Mouse (Mus musculus) left cerebral cortex, adult 2 months (tissue): Measurements from ENCODE around the gene Tcaim. TPM values are rescaled to one million over a fixed set of nuclear protein-coding genes. Genes with fewer than 3 reads are reported as not detected.
"Not testable (repeated sequence)": the region's sequence is repeated elsewhere in the genome, so short reads cannot be mapped to it uniquely, and the experiment has no call there.

Experiments
- DNase-seq, 2 experiments: peaks; one replicate each; pipeline ENCODE4 v3.0.0; 2021 to 2022; ENCODE audit warnings: low spot score in 2 of 2, mixed read lengths in 1 of 2; ENCODE audit errors: extremely low spot score in 1 of 2
- H3K27ac ChIP-seq: fragments of 200-600 bp; 2 replicates; pipeline ENCODE4 v1.8.1; 2022
- H3K4me3 ChIP-seq: fragments of 200-600 bp; 2 replicates; pipeline ENCODE4 v1.8.1; 2022
- CTCF ChIP-seq: fragments of 200-600 bp; IDR thresholded peaks from 2 replicates; pipeline ENCODE4 v1.8.1; 2022; ENCODE audit warnings: antibody characterized with exemption, mild to moderate bottlenecking, moderate library complexity
- intact Hi-C: fragments of 180-260 bp; cut with DNase I; formaldehyde crosslinking; loops from one replicate; pipeline ENCODE4 v1.15.1; 2025
- total RNA-seq, 2 experiments: library from RNA; stranded (reverse); gene quantifications; 2 replicates each; pipeline ENCODE4 v1.2.3; 2021

The Tcaim gene
- total RNA-seq, 2 experiments from 2014 or later: 17.4 to 17.8 TPM

GRCm38 (mm10) chr9:122823374-122824017, 18.2 kb downstream of the Tcaim start:
- DNase-seq: no peak
- H3K27ac ChIP-seq: no peak overlapping the region
- no peak overlapping the region for H3K4me3 ChIP-seq
- intact Hi-C loops: no loop called here
- no peak for TF ChIP-seq CTCF

DNA sequence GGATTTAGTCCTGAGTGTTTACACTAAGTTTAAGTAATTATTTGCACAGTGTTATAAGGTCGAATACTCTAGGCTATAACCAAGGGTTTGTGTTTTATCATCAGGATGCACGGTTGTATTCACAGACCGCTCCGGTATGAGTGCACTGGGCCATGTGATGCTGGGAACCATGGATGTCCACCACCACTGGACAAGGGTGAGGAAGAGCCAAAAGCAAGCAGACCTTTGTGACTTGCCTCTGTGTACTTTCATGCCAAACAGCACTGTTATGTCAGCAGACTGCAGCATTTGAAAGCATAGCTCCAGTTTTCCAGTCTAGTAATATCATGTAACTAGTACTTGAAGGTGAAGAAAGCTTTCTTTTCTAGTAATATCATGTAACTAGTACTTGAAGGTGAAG, 21.4 kb downstream of the Tcaim start:
- no peak for TF ChIP-seq CTCF
- no peak overlapping the region for H3K27ac ChIP-seq
- DNase-seq: no peak
- H3K4me3 ChIP-seq: no peak overlapping the region
- intact Hi-C loops: no loop called here

DNA sequence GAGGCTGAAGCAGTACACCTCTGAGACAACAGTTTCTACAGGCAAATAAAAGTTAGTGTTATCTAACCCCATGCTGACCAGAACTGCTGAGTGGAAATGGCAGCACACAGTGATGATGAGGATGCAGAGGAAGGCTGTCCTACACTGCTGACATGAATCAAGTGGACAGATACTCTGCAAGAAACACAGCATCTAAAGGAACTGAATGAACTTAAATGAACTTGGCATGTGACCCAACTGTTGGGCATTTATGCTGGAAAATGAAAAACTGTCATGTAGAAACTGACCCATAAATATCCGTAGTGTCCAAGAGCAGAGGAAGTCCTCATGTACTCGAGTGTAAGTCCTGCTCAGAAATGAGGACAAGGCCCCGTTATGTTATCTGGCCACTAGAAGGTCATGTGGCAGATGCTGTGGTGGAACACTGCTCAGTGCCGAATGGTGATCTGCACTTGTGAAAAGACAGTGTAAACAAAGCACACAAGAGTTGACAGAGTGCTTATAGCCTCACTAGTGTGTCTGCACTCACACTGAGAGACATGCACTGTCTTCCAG, 24.6 kb downstream of the Tcaim start:
- no peak for DNase-seq
- no peak for TF ChIP-seq CTCF
- no peak overlapping the region for H3K27ac ChIP-seq
- intact Hi-C loops: no loop called here
- H3K4me3 ChIP-seq: no peak overlapping the region

DNA sequence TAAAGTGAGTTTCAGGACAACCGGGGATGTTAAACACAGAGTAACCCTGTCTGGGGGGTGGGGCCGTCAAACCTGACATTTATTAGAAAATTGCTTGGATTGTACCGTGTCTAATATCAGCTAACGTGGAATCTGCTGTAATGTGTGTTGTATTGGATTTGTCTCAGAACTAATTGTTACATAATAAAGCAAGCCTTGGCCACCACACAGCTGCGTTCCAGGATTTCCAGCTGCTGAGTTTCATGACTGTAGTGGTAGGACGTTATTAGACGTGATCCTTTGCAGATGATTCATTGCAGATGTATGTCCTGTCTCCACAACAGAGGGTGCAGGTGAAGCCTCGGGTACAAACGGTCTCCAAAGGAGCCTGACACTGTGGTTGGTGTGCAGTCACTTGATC, 30.8 kb downstream of the Tcaim start:
- H3K4me3 ChIP-seq: no peak overlapping the region
- intact Hi-C loops: no loop called here
- H3K27ac ChIP-seq: no peak overlapping the region
- no peak for DNase-seq
- TF ChIP-seq CTCF: no peak

DNA sequence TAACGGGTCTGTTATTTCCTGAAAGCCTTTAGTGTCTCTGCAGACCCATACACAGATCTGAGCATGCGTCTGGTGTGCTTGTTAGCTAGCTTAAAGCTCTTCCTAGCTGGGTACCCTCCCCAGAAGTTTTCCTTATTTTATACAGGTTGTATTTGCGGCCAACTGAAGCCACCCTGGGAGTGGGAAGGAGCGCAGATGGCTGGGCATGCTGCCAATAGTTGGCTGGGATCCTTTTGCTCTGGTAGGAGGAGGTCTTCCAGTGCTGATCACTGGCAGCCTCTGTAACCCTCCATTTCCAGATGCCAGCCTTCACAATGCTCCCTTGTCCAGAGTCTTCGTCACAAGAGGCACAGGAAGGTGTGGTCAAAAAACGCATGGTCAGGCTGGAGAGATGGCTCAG, 31.5 kb downstream of the Tcaim start:
- intact Hi-C loops: no loop called here
- Histone ChIP-seq H3K4me3 (no peak overlapping the region), H3K27ac (no peak overlapping the region)
- peak; percentile 48 to 57 for DNase-seq
- TF ChIP-seq CTCF: no peak

- intact Hi-C loops: no loop called here
- H3K27ac ChIP-seq: no peak overlapping the region
Observed at GRCm38 (mm10) chr9:122837216-122837615, 31.9 kb downstream of the Tcaim start.

GRCm38 (mm10) chr9:122837680-122838079, 32.3 kb downstream of the Tcaim start:
- DNase-seq: peak in 1 of 2 experiments; percentile 33
- peak; percentile 37 for TF ChIP-seq CTCF
- Histone ChIP-seq H3K27ac (no peak overlapping the region), H3K4me3 (no peak overlapping the region)
- intact Hi-C loops: no loop called here

More at GRCm38 (mm10) chr9:122837216-122837615, 31.9 kb downstream of the Tcaim start:
- no peak for TF ChIP-seq CTCF
- DNase-seq: no peak
- no peak overlapping the region for H3K4me3 ChIP-seq

DNA sequence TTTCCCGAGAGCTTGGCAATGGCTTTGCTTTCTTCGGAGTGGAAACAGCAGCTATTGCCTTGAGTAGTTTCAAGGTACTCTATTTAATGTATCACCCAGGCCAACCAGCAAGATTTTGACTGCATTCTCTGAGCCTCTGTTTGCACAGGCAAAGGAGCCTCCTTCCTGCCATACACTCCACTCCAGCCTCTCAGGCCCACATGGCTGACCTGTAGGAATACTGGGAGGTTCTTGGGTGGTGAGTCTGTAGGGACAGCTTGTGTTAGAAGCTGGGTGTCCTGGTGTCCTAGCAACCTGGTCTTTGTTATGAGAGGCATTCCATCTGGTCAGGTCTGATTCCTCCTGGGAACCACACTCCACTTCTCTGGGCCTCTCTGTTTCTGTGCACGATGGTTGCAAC, 38.4 kb downstream of the Tcaim start, which contains the start of gene Gm35549:
Gene Gm35549 (minus strand): TSS at position 276 of the 400 bp plus-strand sequence.
- DNase-seq: no peak
- H3K4me3 ChIP-seq: no peak within 1 kb of the TSS
- no peak for TF ChIP-seq CTCF
- no peak within 1 kb of the TSS for H3K27ac ChIP-seq
- intact Hi-C loops: no loop called here

GRCm38 (mm10) chr9:122845621-122846020, 40.3 kb downstream of the Tcaim start:
- no peak for TF ChIP-seq CTCF
- intact Hi-C loops: no loop called here
- no peak for DNase-seq
- no peak overlapping the region for H3K4me3 ChIP-seq
- no peak overlapping the region for H3K27ac ChIP-seq

DNA sequence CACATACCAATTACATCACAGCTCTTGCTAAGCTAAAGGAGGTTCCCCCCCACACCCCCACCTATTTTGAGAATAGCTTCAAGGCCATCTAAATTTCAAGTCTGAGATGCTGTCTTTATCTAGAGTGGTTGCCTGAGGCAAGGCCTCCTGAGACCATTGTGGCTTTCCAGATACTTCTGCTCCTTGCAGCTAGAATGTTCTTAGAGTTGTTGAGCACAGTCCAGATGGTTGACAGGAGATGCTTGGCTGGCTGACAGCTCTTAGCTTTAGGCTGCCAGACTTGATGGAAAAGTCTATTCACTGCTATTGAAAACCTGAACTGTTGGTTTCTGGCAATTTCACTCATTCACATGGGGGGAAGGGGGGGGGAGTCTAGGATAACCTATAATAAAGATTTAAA, 40.8 kb downstream of the Tcaim start:
- Histone ChIP-seq H3K27ac (no peak overlapping the region; the same call in 1 of the 2 replicates), H3K4me3 (no peak overlapping the region)
- intact Hi-C loops: no loop called here
- no peak for TF ChIP-seq CTCF
- DNase-seq: no peak

- intact Hi-C loops, DNase-seq, H3K4me3 ChIP-seq, H3K27ac ChIP-seq: not testable (repeated sequence)
Observed at GRCm38 (mm10) chr9:122847811-122848311, 42.5 kb downstream of the Tcaim start.

DNA sequence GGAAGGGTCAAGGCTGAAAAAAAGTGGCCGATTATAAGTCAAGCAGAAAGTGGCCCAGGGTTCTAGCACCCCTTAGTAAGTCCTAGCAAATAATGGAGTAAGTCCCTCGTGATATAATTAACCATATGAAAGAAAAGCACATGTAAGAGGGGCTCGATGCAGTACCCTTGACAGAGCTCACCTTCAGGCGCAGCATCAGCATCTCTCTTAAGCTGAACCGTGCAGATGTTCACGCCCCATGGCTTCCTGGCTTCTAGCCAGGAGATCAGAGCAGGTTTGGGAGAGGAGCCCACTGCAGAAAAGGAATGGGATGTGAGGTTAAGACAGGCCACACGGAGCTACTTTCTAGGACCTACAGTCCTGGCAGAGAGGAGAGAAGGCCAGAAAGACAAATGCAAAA, 49.2 kb downstream of the Tcaim start:
- TF ChIP-seq CTCF: no peak
- intact Hi-C loops: no loop called here
- no peak for DNase-seq
- Histone ChIP-seq H3K4me3 (no peak overlapping the region), H3K27ac (no peak overlapping the region)

DNA sequence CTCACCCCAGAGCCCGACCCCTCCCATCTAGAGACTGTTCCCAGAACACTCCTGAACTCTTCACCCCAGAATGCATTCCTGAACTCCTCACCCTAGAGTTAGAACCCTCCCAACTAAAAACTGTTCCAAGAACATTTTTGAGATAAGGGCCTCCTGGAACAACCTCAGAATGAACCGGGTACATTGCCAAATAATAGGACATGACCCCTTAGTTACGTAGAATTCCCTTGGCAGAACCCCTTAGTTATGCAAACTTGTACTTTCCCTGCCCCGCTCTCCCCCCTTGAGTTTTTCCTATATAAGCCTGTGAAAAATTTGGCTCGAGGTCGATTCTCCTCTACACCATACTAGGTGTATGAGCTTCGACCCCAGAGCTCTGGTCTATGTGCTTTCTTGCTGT, 49.8 kb downstream of the Tcaim start:
- DNase-seq, H3K4me3 ChIP-seq, H3K27ac ChIP-seq, intact Hi-C loops: not testable (repeated sequence)
